Mouse (Mus musculus) c-Kit-positive CD71-positive TER-119-positive erythroid progenitor cells, embryonic 14.5 days (primary cell): ENCODE data around the gene Map4k4.

Source experiments
- DNase-seq: peaks from one replicate; pipeline ENCODE4 v3.0.0-alpha.2; 2013; ENCODE audit warnings: low spot score

Map4k4 gene

DNA sequence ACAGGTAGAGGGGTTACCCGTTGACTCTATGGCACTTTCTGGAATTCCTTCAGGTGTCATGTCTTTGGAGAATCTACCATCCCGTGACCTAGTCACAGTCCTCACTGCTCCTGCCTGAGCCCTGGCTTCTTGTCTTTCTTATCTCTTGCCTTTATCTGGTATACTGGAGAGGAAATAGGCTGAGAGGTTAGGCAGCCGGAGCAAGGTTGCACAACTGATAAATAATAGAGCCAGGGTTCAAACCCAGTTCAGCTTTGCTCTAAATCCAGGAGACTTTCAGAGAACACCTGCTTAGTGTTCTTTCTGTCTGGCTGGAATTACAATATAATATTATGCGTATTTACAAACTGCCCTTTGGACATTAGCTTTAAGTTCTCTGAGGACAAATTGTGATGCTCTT is 2.0 kb upstream of the Map4k4 start:
- DNase-seq, result no peak

DNA sequence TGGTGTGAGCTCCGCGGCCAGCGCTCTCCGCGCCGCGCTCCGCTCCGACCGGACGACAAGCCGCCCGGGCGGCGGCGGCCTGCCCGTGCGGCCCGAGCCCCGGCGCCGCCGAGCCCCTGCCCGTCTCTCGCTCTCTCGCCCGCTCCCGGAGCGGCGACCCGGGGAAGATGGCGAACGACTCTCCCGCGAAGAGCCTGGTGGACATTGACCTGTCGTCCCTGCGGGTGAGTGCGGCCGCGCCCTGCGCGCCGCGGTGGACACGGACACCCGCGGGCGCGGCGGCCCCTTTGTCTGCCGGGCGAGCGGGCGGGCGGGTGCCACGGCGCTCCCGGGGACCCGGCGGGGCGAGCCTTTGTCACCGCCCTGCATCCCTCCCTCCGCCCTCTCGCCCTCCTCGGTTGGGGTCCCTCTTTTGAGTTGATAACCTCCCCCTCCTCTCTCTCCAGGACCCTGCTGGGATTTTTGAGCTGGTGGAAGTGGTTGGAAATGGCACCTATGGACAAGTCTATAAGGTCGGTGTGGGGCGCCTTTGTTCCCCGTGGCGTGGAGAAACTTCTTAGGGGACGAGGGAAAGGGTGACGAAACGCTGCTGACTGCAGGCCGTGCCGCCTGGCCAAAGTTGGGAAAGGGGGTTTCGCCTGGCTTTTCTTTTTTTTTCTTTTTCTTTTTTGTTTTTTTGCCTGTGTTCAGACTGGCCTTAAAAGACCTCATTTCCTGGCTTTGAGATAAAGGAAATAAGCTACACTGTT is 524 bp downstream of the Map4k4 start:
- no peak for DNase-seq

DNA sequence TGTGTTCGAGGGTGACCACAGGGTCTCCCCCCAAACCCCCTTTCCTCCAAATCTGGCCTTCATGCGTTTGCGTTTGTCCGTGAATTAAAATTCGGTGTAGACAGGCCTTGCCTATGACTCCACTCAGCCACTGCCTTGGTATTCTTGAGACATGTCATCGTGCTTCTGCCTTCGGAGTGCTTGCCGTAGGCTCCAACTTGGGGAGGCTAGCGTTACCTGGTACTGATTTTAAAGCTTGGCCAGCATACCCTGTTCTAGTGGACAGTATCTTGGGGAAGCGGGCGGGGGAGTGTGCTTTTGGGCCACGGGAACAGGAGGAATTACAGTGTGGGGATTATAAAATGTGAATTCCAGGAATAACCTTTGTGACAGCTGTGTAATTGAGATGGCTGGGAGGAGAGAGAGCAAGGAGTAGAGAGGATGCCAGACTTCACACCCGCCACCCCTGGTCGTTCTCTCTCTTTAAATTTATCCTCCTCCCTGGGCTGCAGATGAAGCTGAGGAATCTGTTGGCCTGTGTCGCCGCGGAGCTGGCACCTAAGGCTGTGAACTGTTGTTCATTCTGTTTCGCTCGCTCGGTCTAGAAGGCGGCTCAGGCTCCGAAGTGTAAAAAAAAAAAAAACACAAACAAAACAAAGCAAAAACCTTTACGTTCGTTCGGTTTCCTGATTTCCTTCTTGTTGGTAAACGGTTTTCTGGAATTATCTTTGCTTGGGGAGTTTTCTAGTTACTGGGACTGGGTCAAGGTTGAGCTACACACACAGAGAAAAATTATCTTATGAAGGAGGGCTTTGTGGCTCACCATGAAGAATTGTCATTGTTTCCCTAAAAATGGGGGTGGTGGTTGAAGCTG is 1.4 kb downstream of the Map4k4 start:
- no peak for DNase-seq

DNA sequence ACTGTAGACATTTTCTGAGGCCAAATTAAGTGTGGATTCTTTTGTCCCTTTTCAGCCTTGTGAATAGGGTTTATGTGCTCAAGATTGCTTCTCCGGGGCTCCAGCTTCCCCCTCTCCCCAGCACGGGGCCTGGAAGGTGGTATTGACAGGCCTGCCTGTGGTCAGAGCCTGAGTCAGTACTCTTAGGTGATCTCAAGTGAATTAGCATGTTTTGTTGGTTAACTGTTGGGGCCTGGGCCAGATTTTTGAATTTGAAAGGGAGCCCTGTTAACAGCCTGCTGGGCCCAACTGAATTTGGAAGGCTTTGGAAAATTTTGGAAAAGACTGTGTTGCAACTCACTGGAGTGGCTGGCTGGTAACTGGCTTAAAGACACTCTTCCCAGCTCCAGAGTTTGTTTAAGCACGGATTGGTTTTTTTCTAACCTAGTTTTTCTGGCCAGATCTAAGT is 2.0 kb downstream of the Map4k4 start:
- no peak for DNase-seq

DNA sequence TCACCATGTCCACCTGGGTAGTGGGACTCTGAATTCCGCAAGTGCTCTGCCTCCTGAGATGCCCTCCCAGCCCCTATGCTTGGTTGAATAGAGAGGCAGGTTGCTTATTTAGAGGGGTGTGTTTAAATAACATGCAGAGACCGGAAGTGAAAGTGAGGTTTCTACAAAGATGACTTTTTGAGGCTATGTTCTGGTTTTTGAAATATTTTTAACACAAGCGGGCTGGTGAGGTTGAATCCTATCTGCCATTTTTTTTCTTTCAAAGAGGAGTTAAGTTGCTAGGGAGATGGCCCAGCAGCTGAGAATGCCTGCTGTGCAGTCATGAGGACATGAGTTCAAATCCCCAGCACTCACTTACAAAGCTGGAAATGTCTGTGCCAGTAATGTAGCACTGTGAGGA is 4.0 kb downstream of the Map4k4 start:
- DNase-seq, result no peak

DNA sequence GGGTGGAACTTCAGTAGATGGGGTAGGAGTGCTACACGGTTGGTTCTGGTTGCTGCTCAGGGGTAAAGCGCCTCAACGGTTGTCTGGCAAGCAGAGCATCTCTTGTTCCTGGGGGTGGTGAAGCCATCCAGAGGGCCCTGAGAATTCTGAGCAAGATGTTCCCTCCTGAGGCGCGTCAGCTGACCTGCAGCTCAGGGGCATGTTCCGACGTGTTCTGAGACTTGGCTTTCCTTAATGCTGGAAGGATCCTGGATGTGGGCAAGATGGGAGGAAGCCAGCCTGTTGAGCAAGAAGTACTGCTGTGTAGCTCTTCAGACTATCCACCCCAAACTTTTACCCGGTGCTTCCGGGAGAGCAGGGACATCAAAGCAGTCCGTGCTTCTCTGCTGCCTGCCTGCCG is 6.2 kb downstream of the Map4k4 start:
- no peak for DNase-seq

DNA sequence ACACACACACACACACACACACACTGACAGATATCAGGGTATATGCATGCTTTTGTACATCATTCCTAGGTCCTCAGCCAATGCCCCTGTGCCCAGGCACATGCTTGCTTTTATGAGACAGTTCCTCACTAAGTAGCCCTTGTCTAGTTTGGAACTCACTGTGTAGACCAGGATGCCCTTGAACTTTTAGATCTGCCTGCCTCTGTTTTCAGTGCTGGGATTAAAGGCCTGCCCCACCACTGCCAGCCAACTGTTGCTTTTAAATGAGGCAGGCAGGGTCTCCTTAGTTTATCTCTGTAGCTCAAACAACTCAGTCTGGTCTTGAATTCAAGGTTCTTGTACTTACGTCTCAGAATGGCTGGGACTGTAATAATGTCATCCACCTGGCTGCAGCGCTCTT is 8.3 kb downstream of the Map4k4 start:
- DNase-seq, result no peak

DNA sequence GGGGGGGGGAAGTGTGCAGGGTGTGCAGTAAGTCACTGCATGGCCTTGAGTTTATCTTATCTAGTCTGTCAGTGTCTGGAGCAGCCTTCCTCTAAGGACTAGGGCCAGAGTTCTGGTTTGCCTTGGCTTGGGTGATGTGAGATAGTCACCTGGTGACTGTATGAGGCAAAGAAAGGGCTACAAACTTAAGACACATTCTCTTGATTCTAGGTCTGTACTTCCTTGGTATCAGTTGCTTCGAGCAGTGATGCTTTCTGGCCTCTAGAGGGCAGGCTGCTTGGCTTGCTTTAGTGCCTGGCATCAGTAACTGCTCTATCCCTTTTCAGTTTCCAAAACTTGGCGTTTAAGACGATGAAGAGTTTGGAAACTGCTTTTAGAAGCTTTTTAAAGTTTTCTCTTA is 10.7 kb downstream of the Map4k4 start:
- DNase-seq, result peak; percentile 30

DNA sequence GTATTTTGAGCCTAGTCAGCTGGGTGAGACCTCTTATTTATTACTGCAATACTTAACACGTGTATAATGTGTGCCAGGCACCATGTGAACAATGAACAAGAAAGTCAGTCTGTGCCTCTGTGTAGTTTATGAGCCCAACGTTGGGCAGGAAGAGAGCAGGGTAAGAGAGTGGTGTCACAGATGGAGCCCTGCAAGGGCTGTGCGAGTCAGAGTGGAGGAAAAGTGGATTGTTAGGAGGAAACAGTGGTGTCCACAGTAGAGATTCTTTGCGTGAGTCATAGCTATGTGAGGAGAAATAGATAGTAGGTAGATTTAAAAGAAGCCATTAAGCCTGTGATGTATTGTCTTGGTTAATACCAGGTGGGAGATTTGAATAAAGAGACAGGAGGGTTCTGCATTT is 12.5 kb downstream of the Map4k4 start:
- DNase-seq, result no peak

DNA sequence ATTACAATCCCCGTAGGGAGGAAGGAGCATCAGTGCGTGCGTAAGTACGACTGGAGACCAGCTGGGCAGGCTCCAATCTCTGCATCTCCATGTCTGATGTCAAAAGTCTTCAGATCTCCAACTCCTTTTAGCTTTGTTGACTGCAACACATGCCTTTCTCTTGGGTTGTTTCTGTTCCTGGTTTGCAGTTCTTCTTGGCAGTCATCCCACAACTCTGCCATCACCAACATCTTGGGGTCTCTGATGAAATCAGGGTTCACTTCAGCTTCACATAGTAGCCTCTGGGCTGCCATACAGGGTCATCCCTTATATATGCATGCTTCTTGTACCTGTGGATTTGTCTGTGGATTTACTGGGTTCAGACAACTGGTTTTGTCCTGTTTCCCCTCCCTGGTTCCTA is 15.4 kb downstream of the Map4k4 start:
- DNase-seq, result no peak

DNA sequence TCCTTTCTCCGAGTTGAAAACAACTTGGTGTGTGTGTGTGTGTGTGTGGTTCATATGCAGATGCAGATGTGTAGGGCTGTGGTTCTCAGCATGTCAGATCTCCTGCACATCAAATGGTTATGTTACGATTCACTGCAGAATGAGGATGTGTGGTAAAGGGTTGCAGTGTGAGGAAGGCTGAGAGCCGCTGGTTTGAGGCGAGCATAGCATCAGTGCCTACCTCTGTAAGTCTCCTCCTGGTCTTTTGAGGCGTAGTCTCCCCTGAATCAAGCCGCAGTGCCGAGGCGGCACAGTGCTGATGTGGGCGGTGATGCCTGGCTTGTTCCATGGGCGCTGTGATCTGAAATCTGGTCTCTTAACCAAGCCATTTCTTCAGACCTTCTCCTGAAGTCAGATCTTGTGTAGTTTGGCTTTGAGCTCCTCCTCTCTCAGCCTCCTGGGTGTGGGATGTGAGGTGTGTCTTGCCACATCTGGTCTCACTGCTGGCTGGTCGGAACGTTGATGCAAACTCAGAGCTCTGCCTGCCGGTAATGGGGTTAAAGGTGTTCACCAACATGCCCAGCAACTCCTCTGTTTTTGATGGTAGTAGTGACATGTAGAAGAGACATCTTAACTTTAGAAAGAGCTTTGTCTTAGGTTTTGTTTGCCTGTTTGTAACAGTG is 17.3 kb downstream of the Map4k4 start:
- no peak for DNase-seq

DNA sequence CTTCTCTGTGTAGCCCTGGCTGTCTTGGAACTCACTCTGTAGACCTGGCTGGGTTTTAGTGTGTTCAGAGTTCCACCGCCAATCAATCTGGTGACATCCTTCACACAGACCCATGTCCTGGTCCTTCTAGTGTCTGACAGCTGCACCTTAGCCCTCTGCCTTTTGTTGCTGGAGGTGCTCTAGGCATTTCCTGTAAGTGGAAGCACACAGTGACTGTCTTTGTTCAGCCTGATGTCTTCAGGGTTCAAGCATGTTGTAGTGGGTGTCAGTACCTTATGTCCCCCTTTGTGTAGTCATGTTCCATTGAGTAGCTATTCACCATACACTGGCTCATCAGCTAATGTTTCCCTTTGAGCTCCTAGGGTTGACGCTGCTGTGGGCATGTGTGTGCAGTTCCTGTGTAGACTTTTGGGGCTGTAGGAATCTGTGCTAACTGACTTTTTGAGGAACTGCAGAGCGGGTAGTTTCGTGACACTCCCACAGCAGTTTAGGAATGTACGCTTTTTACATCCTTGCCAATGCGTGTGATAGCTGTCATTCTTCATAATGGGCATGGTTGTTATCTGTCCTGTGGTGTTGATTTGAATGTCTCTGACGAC is 17.9 kb downstream of the Map4k4 start:
- DNase-seq, result no peak

DNA sequence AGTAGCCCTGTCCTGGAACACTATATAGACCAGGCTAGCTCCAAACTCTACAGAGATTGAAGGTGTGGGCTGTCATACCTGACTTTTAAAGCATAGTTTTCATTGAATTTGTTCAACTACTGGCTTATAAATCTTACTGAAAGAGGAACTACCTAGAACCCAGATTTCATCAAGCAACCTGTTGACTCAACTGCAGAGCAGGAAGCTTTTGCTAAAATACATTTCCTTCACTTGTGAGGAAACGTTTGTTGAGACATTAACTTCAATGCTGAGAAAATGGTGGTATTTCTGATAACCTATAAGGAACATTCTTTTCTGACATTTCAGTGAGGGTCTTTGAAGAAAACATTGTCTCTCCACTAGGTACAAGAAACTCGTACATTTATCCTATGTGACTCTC is 19.9 kb downstream of the Map4k4 start:
- DNase-seq, result no peak

DNA sequence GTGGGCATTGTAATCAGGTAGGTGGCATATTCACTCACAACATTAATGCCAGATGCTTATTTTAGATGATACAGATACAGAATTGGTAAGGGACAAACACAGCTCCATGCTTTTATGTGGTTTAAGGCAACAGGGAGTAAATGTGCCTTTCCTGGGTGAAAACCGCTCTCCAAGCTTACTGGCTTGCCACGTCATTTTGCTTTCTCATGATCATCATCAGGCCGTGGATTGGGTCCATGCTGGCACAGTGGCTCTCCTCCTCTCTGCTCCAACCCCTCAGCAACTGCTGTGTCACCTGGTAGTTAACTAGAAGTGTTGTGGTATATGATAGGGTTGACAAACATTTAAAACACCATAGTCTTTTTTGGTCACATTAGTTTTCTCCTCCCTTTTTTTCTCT is 21.3 kb downstream of the Map4k4 start:
- DNase-seq, result no peak

DNA sequence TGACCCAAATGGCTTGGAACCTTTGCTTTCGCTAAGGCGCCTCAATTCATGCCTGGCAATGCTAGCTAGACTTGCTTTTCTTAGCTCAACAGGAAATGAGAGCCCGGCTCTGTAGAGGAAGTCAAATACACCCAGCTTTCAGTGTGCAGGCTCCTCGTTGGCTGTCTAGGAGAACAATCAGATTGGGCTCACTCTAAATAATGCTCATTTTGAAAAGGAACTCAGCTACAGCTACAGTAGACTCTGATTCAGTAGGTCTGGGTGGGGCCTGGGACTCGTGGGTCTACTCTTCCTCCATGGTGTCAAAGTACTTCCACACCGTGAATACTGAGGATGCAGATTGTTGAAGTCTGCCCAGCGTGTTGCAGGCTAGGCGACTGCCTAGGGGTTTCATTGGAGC is 22.0 kb downstream of the Map4k4 start:
- DNase-seq, result no peak

DNA sequence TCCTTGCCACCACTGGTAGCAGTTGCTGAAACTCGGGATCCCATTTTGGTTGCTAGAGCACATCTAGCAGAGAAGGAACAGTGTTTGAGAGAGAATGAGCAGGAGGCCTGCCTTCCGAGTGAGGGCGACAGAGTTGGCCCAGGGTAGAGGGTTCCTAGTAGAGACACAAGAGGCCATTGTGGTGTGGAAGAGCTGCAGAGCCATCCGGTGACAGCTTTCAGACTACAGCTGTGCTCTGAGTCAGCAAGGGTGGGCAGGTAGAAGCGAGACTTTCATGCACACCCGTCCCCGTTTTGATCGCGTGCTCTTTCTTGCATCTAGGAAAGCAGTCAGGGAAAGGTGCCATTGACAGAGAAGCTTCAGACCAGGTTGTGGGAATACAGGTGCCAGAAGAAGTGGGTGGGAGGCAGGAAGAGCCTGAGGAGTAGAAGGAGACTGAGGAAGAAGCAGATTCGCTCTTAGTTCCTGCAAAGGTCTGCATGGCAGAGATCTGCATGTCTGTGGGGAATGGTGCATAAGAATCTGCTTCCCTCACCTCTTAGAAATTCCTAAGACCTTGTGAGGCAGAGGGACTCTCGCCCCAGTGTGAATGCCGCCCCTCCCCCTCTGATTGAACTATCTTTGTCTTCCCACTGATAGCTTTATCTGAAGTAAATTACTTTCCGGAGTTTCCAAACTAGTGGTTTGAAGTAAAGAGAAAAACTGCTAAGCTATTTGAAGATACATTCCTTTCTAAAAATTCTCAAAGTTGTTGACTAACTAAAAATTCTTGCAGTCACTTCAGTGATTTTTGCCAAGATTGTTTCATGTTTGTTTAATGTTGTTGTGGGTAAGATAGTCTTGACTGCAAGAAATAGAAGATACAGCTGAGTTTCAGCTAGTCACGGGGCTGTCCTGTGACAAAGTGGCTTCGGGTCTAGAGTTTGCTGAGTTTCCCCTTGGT is 23.0 kb downstream of the Map4k4 start:
- no peak for DNase-seq

DNA sequence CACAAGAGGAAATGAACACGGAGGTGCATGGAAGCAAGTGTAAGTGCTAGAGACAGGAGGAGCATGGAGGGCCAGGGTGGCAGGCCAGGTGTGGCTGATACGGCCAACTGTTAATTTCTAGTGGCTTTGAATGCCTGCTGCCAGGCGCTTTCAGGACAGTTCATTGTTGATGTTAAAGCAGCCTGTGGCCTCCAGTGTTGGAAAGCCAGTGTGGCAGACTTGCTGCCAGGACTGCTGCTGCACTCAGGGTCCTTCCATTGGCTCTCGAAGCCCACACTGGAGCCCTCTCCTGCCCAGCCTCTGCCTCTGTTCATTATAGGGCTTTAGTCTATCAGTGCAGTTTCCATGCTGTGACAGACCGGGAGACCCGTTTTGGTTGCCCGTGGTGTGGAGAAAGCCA is 30.3 kb downstream of the Map4k4 start:
- no peak for DNase-seq

DNA sequence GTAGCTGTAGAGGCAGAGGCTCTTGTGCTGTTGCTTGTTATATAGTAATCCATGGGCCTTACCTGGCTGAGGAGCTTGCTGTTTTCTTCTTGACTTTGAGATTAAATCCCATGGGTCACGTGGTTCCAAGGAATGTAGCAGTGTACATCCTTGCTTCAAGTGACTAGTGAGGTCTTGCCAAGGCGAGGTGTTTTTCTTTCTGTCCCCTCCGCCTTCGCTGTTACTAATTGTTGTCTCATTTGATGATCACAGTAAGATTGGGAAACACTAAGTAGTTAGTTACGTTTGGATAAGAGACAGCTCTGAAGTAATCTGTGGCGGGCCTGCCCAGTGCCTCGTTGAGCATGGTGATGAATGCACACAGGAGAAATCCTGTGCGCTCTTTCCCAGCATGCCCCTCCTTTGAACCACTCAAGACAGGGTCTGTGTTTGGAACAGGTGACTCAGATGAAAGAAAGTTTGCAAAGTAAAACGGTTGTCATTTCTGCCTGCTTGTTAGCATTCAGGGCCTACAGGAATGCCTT is 31.6 kb downstream of the Map4k4 start:
- no peak for DNase-seq

DNA sequence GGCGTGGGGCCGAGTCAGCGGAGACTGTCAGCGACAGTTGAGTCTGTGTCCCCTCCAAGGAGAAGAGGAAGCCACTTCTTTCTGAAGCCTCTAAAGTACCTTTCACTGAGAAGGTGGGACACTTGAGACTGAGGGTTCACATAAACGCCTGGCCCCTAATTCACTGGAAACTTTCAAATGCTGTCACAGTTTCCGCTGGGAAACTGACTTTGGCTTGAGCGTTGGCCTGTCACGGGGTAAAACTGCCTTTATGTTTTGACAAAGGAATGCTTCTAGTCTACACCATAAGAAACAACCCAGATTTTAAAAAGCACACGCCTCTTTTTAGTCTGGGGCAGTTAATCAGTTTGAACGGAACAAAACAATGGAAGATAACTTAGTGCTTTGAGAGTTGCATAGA is 32.2 kb downstream of the Map4k4 start:
- DNase-seq, result no peak

DNA sequence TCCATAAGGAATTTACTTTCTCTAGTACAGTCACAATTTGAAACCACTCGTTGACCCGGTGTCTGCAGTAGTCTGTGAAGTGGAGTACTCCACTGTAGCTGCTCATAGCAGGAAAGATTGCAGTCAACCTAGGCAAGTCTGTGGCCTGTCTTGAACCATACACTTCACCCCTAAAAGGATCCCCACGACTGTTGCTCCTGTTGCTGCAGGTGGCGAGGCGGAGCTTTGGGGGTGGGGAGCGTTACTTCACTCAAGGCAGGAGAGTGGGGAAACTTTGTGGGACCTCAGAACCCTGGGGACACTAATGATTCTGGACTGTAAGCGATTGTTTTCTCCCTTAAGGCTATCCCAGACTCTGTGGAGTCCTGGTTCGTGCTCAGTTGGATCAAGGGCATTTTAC is 34.2 kb downstream of the Map4k4 start:
- DNase-seq, result no peak

DNA sequence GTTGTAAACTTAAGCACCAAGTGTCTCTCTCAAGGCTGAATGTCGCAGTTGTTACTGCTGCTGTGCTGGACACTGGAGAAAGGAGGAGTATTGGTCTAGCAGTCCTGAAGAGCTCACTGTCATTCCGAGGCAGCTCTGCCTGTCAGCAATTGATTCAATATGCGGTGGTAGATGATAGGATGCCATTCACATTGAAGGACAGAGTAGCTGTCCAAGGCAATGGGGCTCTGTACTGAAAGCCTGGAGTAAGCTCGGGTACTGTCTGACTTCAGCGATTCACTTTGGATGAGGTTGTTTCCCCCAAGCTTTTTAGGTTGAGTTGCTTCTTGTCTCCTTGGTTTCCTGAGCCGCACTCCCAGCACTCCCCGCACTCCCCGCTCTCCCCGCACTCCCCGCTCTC is 34.9 kb downstream of the Map4k4 start:
- DNase-seq, result no peak
